Mouse (Mus musculus) stomach, embryonic 15.5 days (tissue): ENCODE data around the gene Cyp2r1. TPM values are rescaled to one million over a fixed set of nuclear protein-coding genes. Genes with fewer than 3 reads are reported as not detected.

Experiments used
- polyA plus RNA-seq: library from polyadenylated mRNA; unstranded; fragments of >200 nt; fragmentation: Nextera tagmentation; extraction: Ambion mirVana; gene quantifications from 2 replicates; pipeline ENCODE4 v1.2.1, GENCODE M21; 2015

The Cyp2r1 gene
- polyA plus RNA-seq, 1 experiment from 2014 or later: 2.4 TPM

Other genes with a start within 250 kb of the Cyp2r1 start
- 4.2 and 5.3 TPM in 2 replicates for gene Pde3b, start 147.7 kb downstream of the Cyp2r1 start, polyA plus RNA-seq
- 2.7 and 3.2 TPM in 2 replicates for gene Calca, start 73.4 kb upstream of the Cyp2r1 start, polyA plus RNA-seq
- 2.1 and 2.5 TPM in 2 replicates for gene Calcb, start 155.7 kb upstream of the Cyp2r1 start, polyA plus RNA-seq
- gene Insc, start 180.7 kb upstream of the Cyp2r1 start, polyA plus RNA-seq: 20.0 and 23.4 TPM in 2 replicates